Mouse (Mus musculus): ENCODE measurements around the gene Zfp513. TPM values are rescaled to one million over a fixed set of nuclear protein-coding genes. Genes with fewer than 3 reads are reported as not detected.

Zfp513 gene
- total RNA-seq, 2 experiments from 2014 or later, result 28.0 to 31.4 TPM

GRCm38 (mm10) chr5:31199893-31200292, 2.2 kb downstream of the Zfp513 start:
- no peak; the same call in 1 of the 2 replicates for TF ChIP-seq CTCF (IDR thresholded peaks at IDR 0.05)
- intact Hi-C loops (cut with DNase I), result no loop called here
- no peak overlapping the region; the same call in 1 of the 2 replicates for H3K27ac ChIP-seq
- H3K4me3 ChIP-seq, result no peak overlapping the region
- no peak for DNase-seq (ENCODE audit: extremely low spot score in 1 of 2, low spot score in 2 of 2)

GRCm38 (mm10) chr5:31199321-31199892, 2.7 kb downstream of the Zfp513 start:
- Histone ChIP-seq H3K4me3 (no peak overlapping the region), H3K27ac (no peak overlapping the region)
- DNase-seq (ENCODE audit: extremely low spot score in 1 of 2, low spot score in 2 of 2), result no peak
- no peak for TF ChIP-seq CTCF (IDR thresholded peaks at IDR 0.05)
- intact Hi-C loops (cut with DNase I), result no loop called here

GRCm38 (mm10) chr5:31198616-31199320, 3.3 kb downstream of the Zfp513 start:
- Histone ChIP-seq H3K27ac (no peak overlapping the region), H3K4me3 (no peak overlapping the region)
- intact Hi-C loops (cut with DNase I), result no loop called here
- DNase-seq (ENCODE audit: extremely low spot score in 1 of 2, low spot score in 2 of 2), result no peak
- no peak for TF ChIP-seq CTCF (IDR thresholded peaks at IDR 0.05)

GRCm38 (mm10) chr5:31198170-31198569, 3.9 kb downstream of the Zfp513 start:
- Histone ChIP-seq H3K27ac (no peak overlapping the region), H3K4me3 (no peak overlapping the region)
- intact Hi-C loops (cut with DNase I), result no loop called here
- TF ChIP-seq CTCF (IDR thresholded peaks at IDR 0.05), result no peak
- no peak for DNase-seq (ENCODE audit: extremely low spot score in 1 of 2, low spot score in 2 of 2)

- no peak for DNase-seq (ENCODE audit: extremely low spot score in 1 of 2, low spot score in 2 of 2)
- intact Hi-C loops (cut with DNase I), result no loop called here
- no peak for TF ChIP-seq CTCF (IDR thresholded peaks at IDR 0.05)
- no peak overlapping the region for H3K27ac ChIP-seq
- no peak overlapping the region for H3K4me3 ChIP-seq
Measured at GRCm38 (mm10) chr5:31197072-31197471, 5.0 kb downstream of the Zfp513 start.

- DNase-seq (ENCODE audit: extremely low spot score in 1 of 2, low spot score in 2 of 2), result no peak
- Histone ChIP-seq H3K27ac (no peak overlapping the region), H3K4me3 (no peak overlapping the region)
- no peak for TF ChIP-seq CTCF (IDR thresholded peaks at IDR 0.05)
- intact Hi-C loops (cut with DNase I), result no loop called here
Measured at GRCm38 (mm10) chr5:31196207-31196606, 5.9 kb downstream of the Zfp513 start.

- intact Hi-C loops (cut with DNase I), result no loop called here
- no peak for DNase-seq (ENCODE audit: extremely low spot score in 1 of 2, low spot score in 2 of 2)
- H3K27ac ChIP-seq, result no peak overlapping the region
Measured at GRCm38 (mm10) chr5:31195671-31196070, 6.4 kb downstream of the Zfp513 start.

GRCm38 (mm10) chr5:31194486-31195485, 7.3 kb downstream of the Zfp513 start:
- no peak overlapping the region for H3K27ac ChIP-seq
- intact Hi-C loops (cut with DNase I), result no loop called here
- H3K4me3 ChIP-seq, result no peak overlapping the region
- no peak for DNase-seq (ENCODE audit: extremely low spot score in 1 of 2, low spot score in 2 of 2)
- no peak for TF ChIP-seq CTCF (IDR thresholded peaks at IDR 0.05)

More at GRCm38 (mm10) chr5:31195671-31196070, 6.4 kb downstream of the Zfp513 start:
- no peak for TF ChIP-seq CTCF (IDR thresholded peaks at IDR 0.05)
- no peak overlapping the region for H3K4me3 ChIP-seq

- intact Hi-C loops (cut with DNase I), result loop anchor here (1.0 kb wide), 2 partner anchors 8 to 13 kb away; partner anchors contain the start of gene Gtf3c2
- TF ChIP-seq CTCF (IDR thresholded peaks at IDR 0.05), result no peak
- DNase-seq (ENCODE audit: extremely low spot score in 1 of 2, low spot score in 2 of 2), result no peak
- H3K27ac ChIP-seq, result peak overlapping the region; percentile 85
- H3K4me3 ChIP-seq, result peak overlapping the region; percentile 97
Measured at GRCm38 (mm10) chr5:31193631-31194281, 8.3 kb downstream of the Zfp513 start.

GRCm38 (mm10) chr5:31192939-31193630, 9.0 kb downstream of the Zfp513 start, which contains the start of the genes Snx17 and Eif2b4:
TSS of gene Snx17 (plus strand) at chr5:31193227.
TSS of gene Eif2b4 (minus strand) at chr5:31193430.
- peak within 1 kb of the TSS; percentile 97 for H3K4me3 ChIP-seq
- TF ChIP-seq CTCF (IDR thresholded peaks at IDR 0.05), result peak; percentile 47
- intact Hi-C loops (cut with DNase I), result loop anchor here (1.0 kb wide), 2 partner anchors 8 to 13 kb away; partner anchors contain the start of gene Gtf3c2

More at GRCm38 (mm10) chr5:31192939-31193630, 9.0 kb downstream of the Zfp513 start, which contains the start of the genes Snx17 and Eif2b4:
- DNase-seq (ENCODE audit: extremely low spot score in 1 of 2, low spot score in 2 of 2), result peak; percentile 100
- H3K27ac ChIP-seq, result peak within 1 kb of the TSS; percentile 92

Measured in left cerebral cortex, adult 2 months (tissue).